Mouse (Mus musculus) lung, adult 18-20 months (tissue): ENCODE measurements around the gene Gm20852.
"Not testable (repeated sequence)": the region's sequence is repeated elsewhere in the genome, so short reads cannot be mapped to it uniquely, and the experiment has no call there.

Source experiments
- DNase-seq, 2 experiments: peaks; one replicate each; pipeline ENCODE4 v3.0.0; 2022; ENCODE audit warnings: mixed read lengths in 2 of 2

Gm20852 gene

DNA sequence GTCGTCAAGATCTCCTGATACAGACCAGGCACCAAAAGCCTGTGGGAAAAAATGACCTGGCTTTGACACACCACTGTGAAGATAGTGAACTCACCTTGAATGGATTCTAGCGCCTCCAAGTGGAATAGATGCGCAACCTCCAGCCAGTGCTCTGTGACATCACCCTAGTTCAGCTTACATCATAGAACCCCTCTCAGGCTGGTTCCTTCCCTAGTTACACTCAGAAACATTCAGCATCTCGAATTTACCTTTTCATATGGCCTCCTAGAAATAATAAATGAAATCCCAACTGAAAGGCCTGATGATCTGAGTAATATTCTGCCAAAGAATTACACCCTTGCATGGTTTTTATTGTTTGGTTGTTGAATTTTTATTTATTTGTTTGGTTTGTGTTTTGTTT, at the start of gene Gm20852:
Gm20852 (minus strand) TSS at position 101 of the 400 bp plus-strand sequence.
- DNase-seq, result not testable (repeated sequence)
